Mouse (Mus musculus) 416B (cell line): ENCODE results near the gene Nif3l1.

Experiments used
- DNase-seq: peaks from one replicate; pipeline ENCODE4 v3.0.0; 2011; ENCODE audit warnings: low read depth

Gene Nif3l1

DNA sequence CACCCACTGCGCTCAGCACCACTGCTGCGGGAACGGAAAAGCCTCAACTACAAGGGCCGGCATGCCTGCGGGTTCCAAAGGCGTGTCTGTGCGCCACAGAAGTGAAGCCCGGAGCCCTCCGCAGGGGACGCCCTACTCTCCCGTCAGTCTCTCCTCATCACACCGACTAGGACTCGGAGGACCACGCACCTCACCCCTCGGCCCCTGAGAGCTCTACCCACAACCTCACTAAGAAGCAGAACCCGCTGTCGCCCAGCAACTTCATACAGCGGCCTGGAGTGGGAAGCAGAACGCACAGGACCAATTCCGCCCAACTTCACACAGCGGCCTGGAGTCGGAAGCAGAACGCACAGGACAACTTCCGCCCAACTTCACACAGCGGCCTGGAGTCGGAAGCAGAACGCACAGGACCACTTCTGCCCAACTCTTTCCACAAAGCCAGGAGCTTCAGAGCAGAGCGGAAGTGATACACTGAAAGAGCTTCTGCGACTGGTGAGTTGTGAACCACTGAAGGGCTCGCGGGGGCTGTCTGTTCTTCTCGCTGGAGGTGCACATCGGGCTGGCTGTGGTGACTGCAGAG is at the start of gene Nif3l1, which contains the start of gene Ppil3:
Gene Nif3l1, plus strand, starts transcription at position 9 of the 580 bp plus-strand sequence.
Gene Ppil3, minus strand, starts transcription at position 344 of the 580 bp plus-strand sequence.
- peak; percentile 96 for DNase-seq

DNA sequence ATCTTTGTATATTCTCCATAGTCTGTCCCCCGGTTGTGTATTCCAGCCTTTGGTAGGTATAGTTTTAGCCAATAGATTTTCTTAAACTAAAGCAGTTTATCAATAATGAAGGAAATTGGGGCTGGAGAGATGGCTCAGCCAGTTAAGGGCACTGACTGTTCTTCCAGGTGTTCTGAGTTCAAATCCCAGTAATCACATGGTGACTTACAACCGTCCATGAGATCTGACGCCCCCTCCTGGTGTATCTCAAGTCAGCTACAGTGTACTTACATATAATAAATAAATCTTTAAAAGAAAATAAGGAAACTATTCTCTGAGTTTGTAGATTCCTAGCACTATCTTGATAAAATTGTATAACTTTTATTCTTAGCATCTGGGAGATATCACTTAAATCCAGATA is 49.6 kb upstream of the Nif3l1 start:
- no peak for DNase-seq

DNA sequence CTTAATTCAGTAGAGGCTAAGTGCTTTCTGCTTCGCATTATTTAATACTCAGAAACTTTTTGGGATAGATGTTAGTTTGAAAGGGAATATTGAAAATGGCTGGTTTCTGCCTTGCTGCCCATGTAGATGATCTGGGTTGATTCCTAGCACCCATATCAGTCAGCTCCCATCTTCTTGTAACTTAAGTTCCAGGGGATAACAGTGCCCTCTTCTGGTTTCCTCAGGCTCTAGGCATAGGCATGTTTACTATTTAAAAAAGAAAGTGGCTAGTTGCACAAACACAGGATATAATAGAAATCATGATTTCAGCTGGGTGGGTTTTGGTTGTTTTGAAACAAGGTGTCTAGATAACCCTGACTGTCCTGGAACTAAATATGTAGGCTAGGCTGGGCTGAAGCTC is 48.8 kb upstream of the Nif3l1 start:
- peak; percentile 63 for DNase-seq

DNA sequence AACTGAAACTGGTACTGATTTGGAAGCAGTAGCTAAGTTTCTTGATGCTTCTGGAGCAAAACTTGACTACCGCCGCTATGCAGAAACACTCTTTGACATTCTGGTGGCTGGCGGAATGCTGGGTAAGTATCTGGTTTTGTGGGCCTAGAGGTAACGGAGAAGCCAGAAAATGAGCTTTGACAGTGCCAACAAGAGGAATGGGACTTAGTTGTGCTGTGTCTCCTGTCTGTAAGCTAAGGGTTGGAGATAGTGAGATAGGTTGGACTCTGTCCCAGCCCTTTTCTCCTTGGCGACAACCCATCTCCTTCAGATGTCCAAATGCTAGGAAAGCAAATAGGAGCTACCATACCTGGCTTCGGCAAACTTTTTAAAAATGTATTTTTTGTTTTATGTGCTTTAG is 47.2 kb upstream of the Nif3l1 start:
- DNase-seq = no peak

DNA sequence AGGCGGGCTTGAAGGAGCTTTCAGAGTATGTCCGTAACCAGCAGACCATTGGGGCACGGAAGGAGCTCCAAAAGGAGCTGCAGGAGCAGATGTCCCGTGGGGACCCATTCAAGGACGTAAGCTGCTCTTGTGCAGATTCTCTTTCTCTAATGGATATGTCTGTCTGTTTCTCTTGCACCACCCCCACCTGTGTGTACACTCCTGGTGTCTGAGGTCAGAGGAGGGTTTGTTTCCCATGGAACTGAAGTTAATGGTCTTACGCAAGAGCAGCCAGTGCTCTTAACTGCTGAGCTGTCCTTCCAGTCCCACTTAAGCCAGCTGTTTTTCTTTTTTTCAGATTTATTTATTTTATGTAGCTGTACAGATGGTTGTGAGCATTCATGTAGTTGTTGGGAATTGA is 43.6 kb upstream of the Nif3l1 start:
- no peak for DNase-seq

DNA sequence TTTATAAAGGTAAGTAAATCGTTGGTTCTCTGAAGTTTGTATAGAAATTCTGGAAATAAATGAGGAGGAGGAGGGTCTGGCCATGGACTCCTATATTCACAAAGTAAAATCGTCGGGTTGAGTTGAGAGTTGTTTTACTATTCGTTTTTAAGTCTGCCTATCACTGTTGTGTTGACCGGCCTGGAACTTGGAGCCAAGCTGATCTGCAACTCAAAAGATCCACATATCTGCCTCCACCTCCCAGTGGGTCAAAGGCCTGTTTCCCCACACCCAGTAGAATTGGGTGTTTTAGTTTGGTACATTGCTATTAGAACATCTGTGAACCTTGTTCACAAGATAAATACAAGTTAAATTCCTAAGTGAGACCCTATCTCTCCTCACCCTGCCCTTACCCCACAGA is 41.2 kb upstream of the Nif3l1 start:
- no peak for DNase-seq

DNA sequence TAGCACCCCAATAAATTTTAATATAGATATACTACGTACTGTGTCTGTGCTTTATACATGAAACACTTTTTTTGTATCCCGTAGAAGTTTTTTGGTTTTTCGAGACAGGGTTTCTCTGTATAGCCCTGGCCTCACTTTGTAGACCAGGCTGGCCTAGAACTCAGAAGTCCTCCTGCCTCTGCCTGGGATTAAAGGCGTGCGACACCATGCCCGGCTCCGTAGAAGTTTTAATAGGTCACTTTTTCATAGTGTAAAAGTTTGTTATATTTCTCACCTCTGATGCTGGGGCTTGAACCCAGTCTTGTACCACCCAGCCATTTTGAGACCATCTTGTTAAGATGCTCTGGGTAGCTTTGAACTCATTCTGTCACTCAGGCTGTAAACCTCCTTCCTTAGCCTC is 37.6 kb upstream of the Nif3l1 start:
- DNase-seq = no peak

DNA sequence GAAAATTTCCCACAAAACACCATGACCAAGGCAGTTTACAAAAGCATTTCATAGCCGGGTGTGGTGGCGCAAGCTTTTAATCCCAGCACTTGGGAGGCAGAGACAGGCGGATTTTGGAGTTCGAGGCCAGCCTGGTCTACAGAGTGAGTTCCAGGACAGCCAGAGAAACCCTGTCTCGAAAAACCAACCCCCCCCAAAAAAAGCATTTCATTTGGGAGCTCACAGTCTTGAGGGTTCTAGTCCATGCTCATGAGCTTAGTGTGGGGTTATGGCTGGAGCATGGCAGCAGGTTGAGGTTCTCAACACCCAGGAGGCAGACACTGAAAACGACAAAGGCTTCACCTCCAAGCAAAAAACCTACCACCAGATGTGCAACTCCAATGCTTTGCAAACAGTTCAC is 36.8 kb upstream of the Nif3l1 start:
- DNase-seq = no peak

DNA sequence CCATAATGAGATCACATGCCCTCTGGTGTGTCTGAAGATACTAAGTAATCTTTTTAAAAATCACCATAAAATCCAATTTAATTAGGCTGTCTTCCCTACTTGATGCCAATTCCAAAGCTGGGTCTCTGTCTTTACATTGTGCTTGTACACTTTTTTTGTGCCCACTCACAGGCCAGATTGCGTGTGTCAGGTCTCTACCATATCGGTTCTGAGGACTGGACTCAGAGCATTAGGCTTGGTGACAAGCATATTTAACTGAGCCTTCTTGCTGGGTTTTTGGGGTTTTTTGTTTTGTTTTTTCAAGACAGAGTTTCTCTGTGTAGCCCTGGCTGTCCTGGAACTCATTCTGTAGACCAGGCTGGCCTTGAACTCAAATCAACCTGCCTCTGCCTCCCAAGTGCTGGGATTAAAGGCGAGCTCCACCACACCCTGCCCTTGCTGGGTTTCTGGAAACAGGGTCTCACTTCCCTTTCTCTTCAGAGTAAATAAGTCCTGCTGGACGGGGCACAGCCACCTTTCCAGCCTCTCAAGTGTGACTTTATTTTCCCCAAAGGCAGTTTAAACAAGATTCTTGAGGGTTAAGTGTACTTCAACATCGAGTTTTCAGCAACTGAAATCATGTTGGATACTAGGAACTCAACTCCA is 35.3 kb upstream of the Nif3l1 start:
- no peak for DNase-seq

DNA sequence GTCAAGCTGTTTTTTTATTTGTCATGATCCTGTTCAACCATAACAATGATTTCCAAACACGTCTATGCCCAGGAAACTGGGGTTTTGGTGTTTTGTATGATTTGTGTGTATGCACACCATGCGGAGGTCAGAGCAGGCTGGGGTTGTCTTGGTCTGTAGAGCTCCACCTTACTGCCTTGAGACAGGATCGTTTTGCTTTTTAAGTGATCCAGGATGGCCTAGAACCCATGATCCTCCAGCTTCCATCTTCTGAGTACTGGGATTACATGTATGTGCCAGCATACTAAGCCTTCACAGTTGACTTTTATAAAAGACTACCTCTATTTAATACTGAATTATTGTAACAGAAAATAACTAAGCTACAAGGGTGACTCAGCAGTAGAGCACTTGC is 34.8 kb upstream of the Nif3l1 start:
- no peak for DNase-seq

DNA sequence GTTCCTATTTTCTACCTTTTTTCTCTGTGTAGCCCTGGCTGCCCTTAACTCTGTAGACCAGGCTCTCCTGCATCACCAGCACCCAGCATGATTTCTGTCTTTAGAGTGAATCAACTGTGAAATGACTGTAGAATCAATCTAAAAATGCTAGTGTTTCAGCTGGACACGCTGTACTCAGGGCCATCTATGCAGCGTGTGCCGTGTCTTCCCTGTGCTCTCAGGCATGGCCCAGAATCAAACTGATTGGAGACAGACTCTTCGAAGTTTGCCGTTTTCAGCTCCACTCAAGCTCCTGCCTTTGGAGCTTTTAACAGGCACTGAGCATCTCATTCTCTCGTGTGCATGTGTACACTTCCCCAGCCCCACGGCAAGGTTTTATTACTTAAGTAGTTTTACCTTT is 34.2 kb upstream of the Nif3l1 start:
- no peak for DNase-seq

DNA sequence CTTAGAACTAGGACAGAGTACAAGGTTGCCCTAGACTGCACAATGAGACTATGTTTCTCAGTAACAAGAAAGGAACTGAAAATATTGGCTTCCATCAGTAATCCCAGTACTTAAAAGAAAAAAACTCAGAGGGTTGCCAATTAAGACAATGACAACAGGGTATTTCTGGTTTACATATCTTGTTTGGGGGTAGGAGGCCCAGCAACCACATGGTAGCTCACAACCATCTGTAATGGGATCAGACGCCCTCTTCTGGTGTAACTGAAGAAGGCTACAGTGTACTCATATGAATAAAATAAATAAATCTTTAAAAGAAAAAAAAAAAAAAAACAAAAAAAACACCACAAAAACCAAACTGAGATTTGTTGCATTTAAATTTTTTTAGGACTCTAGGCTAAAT is 29.5 kb upstream of the Nif3l1 start:
- no peak for DNase-seq

DNA sequence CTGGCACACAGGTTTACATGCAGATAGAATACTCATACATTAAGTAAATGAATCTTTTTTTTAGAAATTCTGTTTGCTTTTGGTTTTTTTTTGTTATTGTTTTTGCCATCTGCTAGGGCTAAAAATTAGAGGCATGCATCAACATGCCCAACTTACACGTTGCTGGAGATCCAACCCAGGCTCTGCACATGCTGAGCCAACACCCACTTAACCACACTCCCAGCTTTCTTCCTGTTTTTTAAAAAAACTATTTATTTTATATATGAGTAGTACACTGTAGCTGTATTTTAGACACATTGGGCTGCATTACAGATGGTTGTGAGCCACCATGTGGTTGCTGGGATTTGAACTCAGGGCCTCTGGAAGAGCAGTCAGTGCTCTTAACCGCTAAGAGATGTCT is 28.9 kb upstream of the Nif3l1 start:
- DNase-seq = peak; percentile 47

DNA sequence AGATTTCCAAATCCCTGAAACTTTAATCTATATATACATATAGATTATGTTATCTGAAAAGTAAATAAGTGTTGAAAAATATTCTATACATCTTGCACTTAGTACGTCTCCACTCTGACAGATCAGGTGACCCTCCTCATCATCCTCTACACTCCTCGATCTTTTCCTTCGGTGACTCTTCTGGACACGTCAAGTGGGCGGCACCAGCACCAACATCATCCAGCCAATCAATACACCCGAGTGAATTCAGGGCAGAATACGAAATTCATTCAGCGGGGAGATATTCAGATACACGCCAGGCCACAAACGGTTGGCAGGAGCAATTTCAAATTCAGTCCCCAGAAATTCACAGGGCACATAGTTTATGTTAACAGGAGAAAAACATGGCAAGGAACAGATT is 24.9 kb upstream of the Nif3l1 start:
- DNase-seq = no peak

DNA sequence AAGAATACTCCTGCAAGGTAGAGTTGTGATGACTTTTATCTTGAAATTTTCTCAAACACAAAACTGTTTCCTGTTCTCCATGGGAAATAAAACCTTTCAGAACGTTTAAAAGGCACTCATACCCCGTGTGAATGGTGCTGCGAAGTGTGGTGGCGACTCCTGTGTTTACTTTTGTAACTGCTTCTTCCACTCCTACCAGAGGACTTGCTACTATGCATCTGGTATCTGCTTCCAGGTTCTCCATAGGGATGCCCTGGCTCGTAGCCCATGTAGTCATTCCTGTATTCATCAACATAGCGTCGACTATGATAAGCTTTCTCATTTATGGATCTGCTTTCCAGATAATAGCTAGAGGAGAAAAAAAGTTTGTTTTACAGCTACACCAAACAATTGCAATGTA is 24.0 kb upstream of the Nif3l1 start:
- no peak for DNase-seq

DNA sequence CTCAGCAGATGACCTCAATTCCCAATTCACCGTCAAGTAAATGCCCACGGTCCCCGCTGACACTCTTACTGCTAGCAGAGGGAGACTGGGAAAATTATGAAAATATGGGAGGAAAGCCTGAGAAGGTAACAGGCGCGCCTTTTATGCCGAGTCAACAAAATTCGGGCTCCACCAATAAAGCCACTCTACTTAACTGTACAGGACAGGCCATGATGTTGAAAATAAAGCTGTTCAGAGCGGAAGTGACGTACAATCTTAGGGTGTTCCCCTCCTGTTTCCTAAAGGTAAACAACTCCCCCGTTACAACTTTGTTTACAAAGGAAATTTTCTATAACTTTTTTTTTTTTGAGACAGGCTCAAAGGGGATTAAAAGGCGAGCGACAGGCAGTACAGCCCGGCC is 22.1 kb upstream of the Nif3l1 start:
- peak; percentile 87 for DNase-seq

DNA sequence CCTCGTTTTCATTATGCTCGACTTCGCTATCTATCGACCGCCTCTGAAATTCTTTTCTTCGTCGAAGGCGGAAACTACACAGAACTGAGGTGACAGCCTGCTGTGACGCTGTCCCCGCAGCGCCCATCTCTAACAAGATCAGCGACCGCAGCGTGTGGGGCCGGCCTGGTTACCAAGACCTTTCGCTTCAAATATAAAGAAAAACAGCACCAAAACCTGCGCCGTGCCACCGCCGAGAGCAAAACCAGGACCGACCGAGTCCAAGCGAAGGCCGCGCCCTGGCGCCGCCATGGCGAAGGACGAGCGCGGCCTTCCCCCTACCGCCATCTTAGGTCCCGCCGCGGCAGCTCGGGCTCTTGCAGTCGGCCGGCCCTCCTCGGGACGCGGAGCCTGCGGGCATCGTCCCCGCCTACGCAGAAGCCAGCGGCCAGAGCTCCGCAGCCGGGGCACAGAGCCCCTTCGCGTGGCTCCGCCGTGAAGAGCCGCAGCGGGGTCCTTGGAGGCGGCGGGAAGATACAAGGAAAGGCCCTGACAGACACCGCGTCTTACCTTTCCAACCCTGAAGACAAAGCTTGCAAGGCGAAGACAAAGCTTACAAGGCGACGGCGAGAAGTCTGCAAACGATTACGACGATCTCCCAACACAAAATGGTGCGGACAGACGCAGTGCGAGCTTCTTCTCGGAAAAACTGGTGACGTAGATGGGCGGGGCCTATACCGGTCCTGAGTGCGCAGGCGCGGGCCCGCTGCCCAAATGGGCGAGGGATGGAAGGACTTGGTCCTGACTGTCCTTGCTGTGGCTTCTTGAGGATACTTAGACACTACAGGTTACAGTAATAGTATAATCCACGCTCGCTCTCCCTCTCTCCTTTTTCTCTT is 21.3 kb upstream of the Nif3l1 start, which contains the start of gene Clk1:
Gene Clk1, minus strand, starts transcription at position 696 of the 878 bp plus-strand sequence.
- peak; percentile 95 for DNase-seq

DNA sequence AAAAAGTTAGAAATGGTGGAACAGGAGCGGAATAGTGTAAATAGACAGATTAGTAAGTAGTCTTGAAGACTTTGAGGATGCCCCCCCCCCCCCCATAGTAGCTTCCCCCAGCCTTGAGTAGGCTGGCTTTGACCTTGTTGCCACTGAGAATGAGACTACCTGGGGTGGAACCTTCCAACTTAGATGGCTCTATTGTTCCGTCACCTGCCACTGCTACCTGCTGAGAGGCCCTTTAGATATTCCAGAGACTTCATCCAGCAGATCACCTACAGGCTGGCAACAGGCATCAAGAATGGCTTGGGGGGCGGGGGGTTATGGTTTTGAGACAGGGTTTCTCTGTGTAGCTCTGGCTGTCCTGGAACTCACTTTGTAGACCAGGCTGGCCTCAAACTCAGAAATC is 20.4 kb upstream of the Nif3l1 start:
- DNase-seq = no peak

DNA sequence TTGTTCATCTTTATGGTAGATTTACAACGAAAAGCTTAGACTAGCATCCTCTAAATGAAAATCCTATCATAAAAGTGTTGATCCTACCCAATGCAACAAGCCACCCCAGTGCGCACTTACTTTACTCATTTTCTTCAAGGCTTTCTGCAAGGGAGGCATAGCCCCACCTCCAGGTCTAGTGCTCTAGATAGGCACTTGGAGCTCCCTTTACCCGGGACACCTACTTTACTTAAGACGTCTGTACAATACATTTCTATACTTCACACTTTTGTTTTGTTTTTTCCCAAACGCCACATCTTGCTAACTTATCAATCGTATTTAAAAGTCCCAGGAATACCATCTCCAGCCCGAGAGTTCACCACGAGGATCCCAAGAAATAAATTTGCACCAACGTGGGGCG is 260 bp upstream of the Nif3l1 start:
- peak; percentile 57 for DNase-seq

DNA sequence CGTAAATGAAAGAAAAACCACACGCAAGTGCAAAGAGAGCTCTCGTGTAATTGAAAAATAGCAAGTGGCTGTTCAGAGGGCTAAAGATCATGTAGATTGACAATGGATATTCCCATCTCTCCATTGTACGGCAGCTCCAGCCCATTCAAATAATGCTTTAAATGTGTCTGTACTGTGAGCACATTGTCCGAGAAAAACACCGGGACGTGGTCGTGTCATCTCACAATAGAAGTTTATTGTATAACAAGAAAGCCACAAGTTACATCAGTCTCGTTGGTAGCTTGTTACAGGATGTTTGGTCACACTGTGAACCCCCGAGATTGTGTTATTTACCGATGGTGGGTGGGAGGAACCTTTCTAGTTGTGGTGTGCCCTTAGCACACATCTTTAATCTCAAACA is 910 bp downstream of the Nif3l1 start:
- DNase-seq = peak; percentile 62

DNA sequence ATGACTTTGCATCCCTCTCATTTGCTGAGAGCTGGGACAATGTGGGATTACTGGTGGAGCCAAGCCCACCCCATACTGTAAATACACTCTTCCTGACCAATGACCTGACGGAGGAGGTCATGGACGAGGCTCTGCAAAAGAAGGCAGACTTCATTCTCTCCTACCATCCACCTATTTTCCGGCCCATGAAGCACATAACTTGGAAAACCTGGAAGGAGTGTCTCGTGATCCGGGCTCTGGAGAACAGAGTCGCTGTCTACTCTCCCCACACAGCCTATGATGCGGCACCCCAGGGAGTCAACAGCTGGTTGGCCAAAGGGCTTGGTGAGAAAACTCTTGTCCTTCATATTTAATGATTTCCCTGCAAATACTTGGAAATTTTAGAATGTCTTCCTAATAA is 2.8 kb downstream of the Nif3l1 start:
- DNase-seq = no peak

DNA sequence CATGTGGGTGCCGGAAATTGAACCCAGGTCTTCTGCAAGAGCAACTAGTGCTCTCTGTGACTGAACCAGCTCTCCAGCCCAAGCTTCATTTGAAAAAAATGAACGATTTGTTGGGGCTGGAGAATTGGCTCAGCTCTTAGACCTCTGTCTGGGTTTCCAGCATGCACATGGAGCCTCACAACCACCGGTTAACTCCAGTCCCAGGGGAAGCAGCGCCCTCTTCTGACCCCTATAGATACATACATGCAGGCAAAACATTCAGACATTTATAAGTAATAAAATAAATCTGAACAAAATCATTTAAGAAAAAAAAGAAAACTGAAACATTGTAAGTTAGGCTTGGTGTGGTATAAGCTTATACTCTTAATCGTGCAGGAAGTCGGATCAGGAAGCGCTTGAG is 3.4 kb downstream of the Nif3l1 start:
- no peak for DNase-seq

DNA sequence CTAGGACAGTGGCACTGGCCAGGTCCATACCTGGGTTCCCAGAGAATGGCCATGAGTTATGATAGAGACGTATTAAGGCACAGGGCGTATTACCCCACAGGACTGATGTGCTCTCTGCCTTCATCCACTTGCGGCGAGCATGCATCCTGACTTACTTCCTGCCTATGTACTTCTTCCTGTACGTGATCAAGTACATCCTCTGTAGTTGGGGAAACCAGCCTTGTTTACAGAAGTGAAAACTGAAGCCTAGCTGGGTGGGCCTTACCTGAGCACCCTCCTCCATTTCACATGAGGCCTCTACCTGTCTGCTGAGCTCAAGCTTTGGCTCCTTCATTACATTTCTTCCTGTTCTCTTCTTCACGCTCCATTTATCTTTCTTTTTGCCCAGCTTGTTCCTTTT is 9.4 kb downstream of the Nif3l1 start:
- no peak for DNase-seq
